In the genomic region with DNA sequence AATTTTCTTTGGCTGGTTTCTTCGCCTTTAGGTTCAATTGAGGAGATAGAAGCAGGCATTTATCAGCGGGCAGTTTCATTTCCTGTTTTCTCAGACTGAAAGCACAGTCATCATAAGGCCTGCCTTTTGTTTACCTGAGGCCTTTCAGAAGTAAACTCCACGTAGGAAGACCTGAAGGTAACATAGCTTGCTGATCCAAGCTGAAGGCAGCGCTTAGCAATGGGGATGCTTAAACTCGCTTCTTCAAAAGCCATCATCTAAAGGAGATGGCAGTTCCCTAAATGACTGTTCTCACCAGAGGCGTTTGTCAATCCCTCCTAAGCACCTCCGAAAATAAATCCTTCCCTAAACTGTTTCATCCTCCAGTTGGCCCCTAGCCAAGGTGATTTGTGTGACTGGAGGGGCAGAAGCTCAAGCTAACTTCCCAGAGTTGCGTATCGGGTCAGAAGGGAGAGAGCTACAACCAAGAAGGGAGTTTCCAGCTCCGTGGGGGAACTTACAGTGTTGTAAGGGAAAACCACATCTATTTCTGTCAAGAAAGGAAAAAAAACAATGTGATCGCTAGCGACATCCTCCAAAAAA, we compare ENCODE assay signal across 8 mouse cellular contexts. TPM values are rescaled to one million over a fixed set of nuclear protein-coding genes. Genes with fewer than 3 reads are reported as not detected.
DNase-seq lines count a peak whose midpoint lies in the region; ATAC-seq and TF ChIP-seq lines count a peak whose summit lies in the region.

No protein-coding gene starts in this region.

- no peaks in the 10 kb centered on the region for H3K27me3 ChIP-seq in Patski
- no peaks in the 10 kb centered on the region for H3K27me3 ChIP-seq in heart, embryonic 15.5 days

- no peak for TF ChIP-seq CTCF in Patski (IDR thresholded peaks at IDR 0.05)

- 38% methylated on average over 12 of the region's 12 CpGs for WGBS in heart, embryonic 15.5 days

- H3K4me2 ChIP-seq in heart, embryonic 15.5 days = peak overlapping the region; percentile 14; the same call in 1 of the 2 replicates

- no peaks in the 10 kb centered on the region for H3K36me3 ChIP-seq in heart, embryonic 15.5 days

- peak; percentile 56 for DNase-seq in kidney, postnatal 10 days
- no peak for DNase-seq in kidney, adult 18-20 months
- DNase-seq in Patski (ENCODE audit: low read depth, low spot score) = peak; percentile 82
- peak; percentile 79 to 87 for DNase-seq in monocyte, adult 2 months (ENCODE audit: low read depth in 1 of 2, low spot score in 2 of 2)
- no peak for DNase-seq in right cerebral cortex, postnatal 4 days
- no peak for DNase-seq in layer of hippocampus, adult 18-20 months (ENCODE audit: low spot score in 2 of 2)
- DNase-seq in urinary bladder, postnatal 25 days (ENCODE audit: low spot score) = no peak

- in situ Hi-C loops in Patski (cut with MboI; ENCODE audit: low pct_unique_long_range_greater_than_20kb) = no loop called here

- CTCF ChIA-PET in Patski (lab: Charles Lee) = interaction anchor here (1.0 to 1.2 kb wide), 3 partner anchors 9 to 36 kb away, joined by 3 read pairs; no protein-coding TSS in a partner anchor

- no peak overlapping the region for H3K4me3 ChIP-seq in heart, embryonic 15.5 days

- H3K4me1 ChIP-seq in heart, embryonic 15.5 days (replicated peaks) = peaks cover 65% of the 10 kb centered on the region

- POLR2A ChIA-PET in Patski (lab: Charles Lee) = no interaction called here

- H3K27ac ChIP-seq in heart, embryonic 15.5 days = peak overlapping the region; percentile 32

- no peaks in the 10 kb centered on the region for H3K9me3 ChIP-seq in heart, embryonic 15.5 days (replicated peaks)

- ATAC-seq in Patski = no peak
- ATAC-seq in heart, embryonic 15.5 days (replicated peaks; ENCODE audit: insufficient number of reproducible peaks, insufficient read depth, low FRiP score, low read depth) = no peak

- H3K9ac ChIP-seq in heart, embryonic 15.5 days = no peak overlapping the region

RNA-seq across cellular contexts. Expression of gene Mapkapk2, which starts 13.0 kb away (rescaled TPM):
- 129 TPM for polyA plus RNA-seq in Patski (2021)
- polyA plus RNA-seq in heart, embryonic 15.5 days (2015; fragmentation: Nextera tagmentation; extraction: Ambion mirVana) = 57.5 and 69.4 TPM in 2 replicates
- 10 to 100 TPM; 32.2 to 33.8 TPM for total RNA-seq in layer of hippocampus, adult 18-20 months (2021)

RNA-seq across cellular contexts. Expression of gene Dyrk3, which starts 27.5 kb away (rescaled TPM):
- polyA plus RNA-seq in Patski (2021) = 11.7 TPM
- polyA plus RNA-seq in heart, embryonic 15.5 days (2015; fragmentation: Nextera tagmentation; extraction: Ambion mirVana) = 1.7 and 2.5 TPM in 2 replicates
- 10 to 100 TPM; 17.4 to 20.2 TPM for total RNA-seq in layer of hippocampus, adult 18-20 months (2021)

RNA-seq across cellular contexts. Expression of gene Eif2d, which starts 42.4 kb away (rescaled TPM):
- polyA plus RNA-seq in Patski (2021) = 53.8 TPM
- polyA plus RNA-seq in heart, embryonic 15.5 days (2015; fragmentation: Nextera tagmentation; extraction: Ambion mirVana) = 41.2 and 47.9 TPM in 2 replicates
- 10 to 100 TPM; 37.0 to 38.3 TPM for total RNA-seq in layer of hippocampus, adult 18-20 months (2021)

Comparison
In these comparisons a context has a peak if more than half of its experiments do, and no peak if none do; other contexts are left out.
1. DNase-seq: peak in kidney, postnatal 10 days (single experiment), Patski (single experiment) and monocyte, adult 2 months (2 of 2); none in kidney, adult 18-20 months (single experiment), right cerebral cortex, postnatal 4 days (single experiment), layer of hippocampus, adult 18-20 months (0 of 2) and urinary bladder, postnatal 25 days (single experiment).